Mouse (Mus musculus) midbrain, embryonic 12.5 days (tissue): Measurements from ENCODE around the gene Smg1. TPM values are rescaled to one million over a fixed set of nuclear protein-coding genes. Genes with fewer than 3 reads are reported as not detected.

Experiments
- polyA plus RNA-seq: library from polyadenylated mRNA; unstranded; fragments of >200 nt; fragmentation: Nextera tagmentation; extraction: Ambion mirVana; gene quantifications from 2 replicates; pipeline ENCODE4 v1.2.1, GENCODE M21; 2016

The Smg1 gene
- polyA plus RNA-seq, 1 experiment from 2014 or later: 25.1 TPM

Other genes with a start within 250 kb of the Smg1 start
- 523 and 525 TPM in 2 replicates for gene Rps15a, start 127.5 kb downstream of the Smg1 start, polyA plus RNA-seq
- 505 and 557 TPM in 2 replicates for gene Arl6ip1, start 114.0 kb downstream of the Smg1 start, polyA plus RNA-seq
- 5.5 TPM in 2 replicates for gene Syt17, start 204.6 kb upstream of the Smg1 start, polyA plus RNA-seq
- 2.0 and 2.2 TPM in 2 replicates for gene Itpripl2, start 248.3 kb upstream of the Smg1 start, polyA plus RNA-seq